Mouse (Mus musculus) mesoderm, embryonic 11.5 days (tissue): ENCODE data around the gene Ngfr.

Experiments used
- DNase-seq: peaks from one replicate; pipeline ENCODE4 v3.0.0-alpha.2; 2012; ENCODE audit warnings: low read depth, low spot score

Gene Ngfr

GRCm38 (mm10) chr11:95520456-95521072, 67.0 kb downstream of the Ngfr start:
- DNase-seq, result peak; percentile 91

- no peak for DNase-seq
Measured at GRCm38 (mm10) chr11:95519996-95520395, 67.5 kb downstream of the Ngfr start.

- DNase-seq, result no peak
Measured at GRCm38 (mm10) chr11:95519299-95519698, 68.2 kb downstream of the Ngfr start.
